Mouse (Mus musculus) forebrain, embryonic 14.5 days (tissue): ENCODE results near the gene Hnrnpa1. TPM values are rescaled to one million over a fixed set of nuclear protein-coding genes. Genes with fewer than 3 reads are reported as not detected.

Experiments
- ATAC-seq: fragments of 200-750 bp; cut with Nextera tagmentation; 2 replicates; pipeline ENCODE4 v1.8.0; 2017; ENCODE audit warnings: mild to moderate bottlenecking, moderate library complexity
- DNase-seq: peaks from one replicate; pipeline ENCODE4 v3.0.0-alpha.2; 2015; ENCODE audit warnings: low spot score
- H3K27ac ChIP-seq: fragments of 300-500 bp; sonication (generic); 2 replicates; pipeline ENCODE4 v1.5.1; 2014; ENCODE audit warnings: low read depth, mild to moderate bottlenecking, control low read depth, low read length, moderate library complexity
- H3K27me3 ChIP-seq: fragments of 300-500 bp; sonication (generic); replicated peaks from 2 replicates; pipeline ENCODE4 v1.6.1; 2014; ENCODE audit warnings: low read length, control low read depth, mixed read lengths; ENCODE audit not compliant: control insufficient read depth, insufficient read depth
- H3K36me3 ChIP-seq: fragments of 300-500 bp; sonication (generic); 2 replicates; pipeline ENCODE4 v1.6.1; 2014; ENCODE audit warnings: low read length, control low read depth; ENCODE audit not compliant: control insufficient read depth, insufficient read depth
- H3K4me1 ChIP-seq: fragments of 300-500 bp; sonication (generic); 2 replicates; pipeline ENCODE4 v1.6.1; 2014; ENCODE audit warnings: antibody characterized with exemption, low read length, control low read depth; ENCODE audit not compliant: control insufficient read depth, insufficient read depth
- H3K4me2 ChIP-seq: fragments of 300-500 bp; sonication (generic); 2 replicates; pipeline ENCODE4 v1.6.1; 2014; ENCODE audit warnings: mild to moderate bottlenecking, control low read depth, low read length
- H3K4me3 ChIP-seq: fragments of 300-500 bp; sonication (generic); 2 replicates; pipeline ENCODE4 v1.5.1; 2014; ENCODE audit warnings: low read depth, low read length, control low read depth
- H3K9ac ChIP-seq: fragments of 300-500 bp; sonication (generic); 2 replicates; pipeline ENCODE4 v1.6.1; 2014; ENCODE audit warnings: mild to moderate bottlenecking, low read length, control low read depth, moderate library complexity
- H3K9me3 ChIP-seq: fragments of 300-500 bp; sonication (generic); replicated peaks from 2 replicates; pipeline ENCODE4 v1.6.1; 2016; ENCODE audit warnings: low read length, control low read depth, mixed read lengths; ENCODE audit not compliant: control insufficient read depth
- WGBS: fragments of 180-500 bp; shearing (Covaris S2); extraction: QIAGEN DNeasy Blood & Tissue Kit; methylation state at CpG from one replicate; pipeline ENCODE4 v1.1.7; 2014; 5-methylcytosine and 5-hydroxymethylcytosine counted together
- polyA plus RNA-seq: library from polyadenylated mRNA; unstranded; fragments of >200 nt; fragmentation: Nextera tagmentation; extraction: Ambion mirVana; gene quantifications from 2 replicates; pipeline ENCODE4 v1.2.1, GENCODE M21; 2014

Gene Hnrnpa1
- polyA plus RNA-seq, 1 experiment from 2014 or later: 857 TPM

DNA sequence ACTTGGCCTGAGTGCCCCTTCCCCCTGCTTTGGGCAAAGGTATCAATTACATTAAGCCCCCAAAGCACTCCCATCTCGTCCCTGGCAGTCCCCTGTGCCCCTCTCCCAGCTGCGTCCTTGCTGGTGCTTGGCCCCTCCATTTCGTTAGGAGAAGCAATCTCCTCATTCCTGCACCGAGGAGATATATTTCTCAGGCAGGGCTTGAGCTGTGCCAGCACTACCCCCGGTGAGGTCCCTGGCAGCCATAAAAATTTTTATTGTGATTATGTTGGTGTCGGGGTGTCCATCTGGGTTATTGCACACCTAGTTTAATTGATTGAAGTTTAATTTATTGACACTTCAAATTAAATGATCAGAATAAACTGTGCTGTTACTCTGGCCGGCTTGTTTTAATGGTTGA lies 37.7 kb downstream of the Hnrnpa1 start:
- Histone ChIP-seq H3K4me3 (no peak overlapping the region), H3K9ac (no peak overlapping the region), H3K4me2 (no peak overlapping the region), H3K27ac (no peak overlapping the region), H3K9me3 (no peaks in the 10 kb centered on the region), H3K27me3 (no peaks in the 10 kb centered on the region), H3K36me3 (0 out of 2 replicates have a peak, but pooled peaks cover 2% of the 10 kb centered on the region), H3K4me1 (peaks cover 8% of the 10 kb centered on the region)
- 68% methylated on average over 7 of the region's 7 CpGs for WGBS
- DNase-seq (no peak), ATAC-seq (no peak)

- H3K27me3 ChIP-seq: no peaks in the 10 kb centered on the region
- H3K9ac ChIP-seq: no peak overlapping the region
- DNase-seq: no peak
- no peak overlapping the region for H3K4me2 ChIP-seq
- WGBS: 60% methylated on average over 3 of the region's 3 CpGs
- H3K9me3 ChIP-seq: no peaks in the 10 kb centered on the region
- peaks cover 1% of the 10 kb centered on the region for H3K4me1 ChIP-seq
- no peak overlapping the region for H3K4me3 ChIP-seq
- no peak overlapping the region for H3K27ac ChIP-seq
- ATAC-seq: no peak
- 0 out of 2 replicates have a peak, but pooled peaks cover 2% of the 10 kb centered on the region for H3K36me3 ChIP-seq
Measured at GRCm38 (mm10) chr15:103279750-103280149, 39.5 kb downstream of the Hnrnpa1 start.

DNA sequence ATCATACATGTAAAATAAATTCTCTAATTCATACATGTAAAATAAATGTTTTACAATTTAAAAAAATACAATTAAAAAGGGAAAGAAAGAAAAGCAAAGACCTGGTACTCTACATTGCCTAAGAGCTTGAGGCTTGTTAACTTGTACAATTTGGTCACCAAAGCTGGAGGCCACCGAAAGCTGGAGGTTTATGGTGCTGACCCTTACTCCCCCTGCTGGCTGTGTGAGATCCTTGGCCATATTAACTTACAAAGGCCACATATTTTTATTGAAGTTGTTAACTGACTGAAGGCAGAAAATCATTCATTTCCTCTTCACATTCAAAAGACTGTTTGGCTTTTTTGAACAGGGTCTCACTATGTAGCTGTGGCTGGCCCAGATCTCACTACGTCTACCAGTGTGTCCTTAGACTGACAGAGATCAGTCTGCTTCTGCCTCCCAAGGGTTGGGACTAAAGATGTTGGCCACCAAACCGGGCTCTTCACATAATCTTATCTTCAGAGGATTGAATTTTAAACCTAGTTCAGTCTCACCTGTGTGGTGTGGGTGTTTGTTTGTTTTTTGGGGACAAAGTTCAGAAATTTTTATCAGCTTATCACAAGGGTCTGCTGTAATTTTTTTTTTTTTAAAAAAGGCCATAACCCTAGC lies 40.7 kb downstream of the Hnrnpa1 start:
- WGBS: 71% methylated on average over 3 of the region's 3 CpGs
- no peak for ATAC-seq

DNA sequence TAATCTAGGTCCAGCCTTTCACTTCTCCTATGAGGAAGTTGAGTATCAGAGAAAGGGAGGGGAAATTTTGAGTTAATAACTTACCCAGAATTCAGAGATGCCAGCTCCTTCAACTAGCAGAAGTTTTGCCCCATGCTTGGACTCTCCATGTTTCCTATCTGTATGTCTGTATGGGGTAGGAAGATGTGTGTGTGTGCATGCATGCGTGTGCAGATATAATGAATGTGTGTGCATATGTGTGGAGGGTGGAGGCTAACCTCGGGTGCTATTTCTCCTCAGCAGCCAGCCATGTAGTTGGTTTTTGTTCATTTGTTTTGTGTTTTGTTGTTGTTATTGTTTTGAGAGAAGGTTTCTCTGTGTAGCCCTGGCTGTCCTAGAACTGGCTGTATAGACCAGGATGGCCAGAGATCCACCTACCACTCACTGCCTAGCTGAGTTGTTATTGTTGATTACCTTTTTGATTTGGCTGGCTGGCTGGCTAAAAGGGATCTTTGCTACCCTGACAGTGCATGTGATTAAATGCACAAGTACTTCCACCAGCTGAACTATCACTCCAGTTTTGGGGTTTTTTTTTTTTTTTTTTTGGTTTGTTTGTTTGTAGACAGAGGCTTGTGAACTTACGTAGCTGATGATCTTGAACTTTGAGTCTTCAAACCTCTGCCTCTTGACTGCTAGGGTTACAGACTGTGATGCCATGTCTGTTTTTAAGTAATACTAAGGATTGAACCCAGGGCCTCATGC lies 41.4 kb downstream of the Hnrnpa1 start:
- Histone ChIP-seq H3K36me3 (0 out of 2 replicates have a peak, but pooled peaks cover 2% of the 10 kb centered on the region), H3K4me1 (peaks cover 12% of the 10 kb centered on the region), H3K4me2 (no peak overlapping the region), H3K27me3 (no peaks in the 10 kb centered on the region), H3K9me3 (no peaks in the 10 kb centered on the region), H3K9ac (no peak overlapping the region), H3K27ac (no peak overlapping the region), H3K4me3 (no peak overlapping the region)
- no peak for ATAC-seq
- no peak for DNase-seq
- 92% methylated on average over 3 of the region's 3 CpGs for WGBS

More for the DNA sequence above, 40.7 kb downstream of the Hnrnpa1 start:
- no peak overlapping the region for H3K9ac ChIP-seq
- H3K4me3 ChIP-seq: no peak overlapping the region
- H3K27me3 ChIP-seq: no peaks in the 10 kb centered on the region
- H3K36me3 ChIP-seq: 0 out of 2 replicates have a peak, but pooled peaks cover 2% of the 10 kb centered on the region
- H3K4me1 ChIP-seq: peaks cover 12% of the 10 kb centered on the region
- H3K4me2 ChIP-seq: no peak overlapping the region
- DNase-seq: no peak
- no peaks in the 10 kb centered on the region for H3K9me3 ChIP-seq
- no peak overlapping the region for H3K27ac ChIP-seq

DNA sequence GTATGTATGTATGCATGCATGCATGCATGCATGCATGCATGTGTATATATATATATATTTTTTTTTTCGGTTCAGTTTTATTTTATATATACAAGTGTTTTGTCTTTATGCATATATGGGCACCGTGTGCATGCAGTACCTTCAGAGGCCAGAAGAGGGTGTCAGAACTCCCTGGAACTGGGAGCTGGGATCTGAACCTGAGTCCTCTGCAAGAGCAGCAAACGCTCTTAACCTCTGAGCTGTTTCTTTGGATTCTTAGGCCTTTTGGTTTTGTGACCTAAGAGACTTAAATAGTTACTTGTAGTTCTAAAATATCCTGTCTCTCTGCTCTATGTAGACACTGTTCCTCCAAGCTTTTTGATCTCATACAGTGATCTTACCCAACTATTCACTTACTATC lies 43.8 kb downstream of the Hnrnpa1 start:
- Histone ChIP-seq H3K36me3 (peaks cover 1% of the 10 kb centered on the region; the same call in 1 of the 2 replicates), H3K4me3 (no peak overlapping the region), H3K27me3 (no peaks in the 10 kb centered on the region), H3K4me2 (no peak overlapping the region), H3K9ac (no peak overlapping the region), H3K4me1 (peaks cover 12% of the 10 kb centered on the region), H3K9me3 (no peaks in the 10 kb centered on the region), H3K27ac (no peak overlapping the region)
- WGBS: 44% methylated on average over 3 of the region's 3 CpGs
- ATAC-seq: no peak
- peak; percentile 60 for DNase-seq

- Histone ChIP-seq H3K9me3 (no peaks in the 10 kb centered on the region), H3K9ac (peak overlapping the region; percentile 3; the same call in 1 of the 2 replicates), H3K27me3 (no peaks in the 10 kb centered on the region), H3K36me3 (peaks cover 7% of the 10 kb centered on the region; the same call in 1 of the 2 replicates), H3K27ac (peak overlapping the region; percentile 81; the same call in 1 of the 2 replicates), H3K4me1 (peaks cover 14% of the 10 kb centered on the region), H3K4me3 (no peak overlapping the region), H3K4me2 (no peak overlapping the region)
- DNase-seq (no peak), ATAC-seq (0 out of 2 replicates have a peak, but pooled peaks have one; percentile 32)
- WGBS: 51% methylated on average over 2 of the region's 2 CpGs
Measured at GRCm38 (mm10) chr15:103284647-103285046, 44.4 kb downstream of the Hnrnpa1 start.

GRCm38 (mm10) chr15:103285778-103286417 lies 45.7 kb downstream of the Hnrnpa1 start:
- H3K27me3 ChIP-seq: no peaks in the 10 kb centered on the region
- peak overlapping the region; percentile 81 for H3K27ac ChIP-seq
- ATAC-seq: peak; percentile 58
- no peaks in the 10 kb centered on the region for H3K9me3 ChIP-seq
- 30% methylated on average over 1 of the region's 1 CpGs for WGBS
- H3K36me3 ChIP-seq: peaks cover 10% of the 10 kb centered on the region
- no peak overlapping the region; the same call in 1 of the 2 replicates for H3K9ac ChIP-seq
- peak; percentile 79 for DNase-seq
- H3K4me1 ChIP-seq: peaks cover 15% of the 10 kb centered on the region
- no peak overlapping the region for H3K4me2 ChIP-seq
- H3K4me3 ChIP-seq: no peak overlapping the region

GRCm38 (mm10) chr15:103289600-103289999 lies 49.4 kb downstream of the Hnrnpa1 start:
- no peak overlapping the region for H3K9ac ChIP-seq
- 37% methylated on average over 5 of the region's 5 CpGs for WGBS

More at GRCm38 (mm10) chr15:103289600-103289999, 49.4 kb downstream of the Hnrnpa1 start:
- H3K27me3 ChIP-seq: no peaks in the 10 kb centered on the region
- no peak overlapping the region for H3K4me3 ChIP-seq
- no peak for ATAC-seq
- DNase-seq: no peak
- peaks cover 39% of the 10 kb centered on the region for H3K36me3 ChIP-seq
- H3K9me3 ChIP-seq: no peaks in the 10 kb centered on the region
- no peak overlapping the region for H3K27ac ChIP-seq
- H3K4me2 ChIP-seq: no peak overlapping the region
- H3K4me1 ChIP-seq: peaks cover 15% of the 10 kb centered on the region
